Mouse (Mus musculus) adrenal gland, postnatal 36 days (tissue): Measurements from ENCODE around the gene Ece1. TPM values are rescaled to one million over a fixed set of nuclear protein-coding genes. Genes with fewer than 3 reads are reported as not detected.

Experiments
- total RNA-seq, 2 experiments: library from RNA; stranded (reverse); gene quantifications; 2 replicates each; pipeline ENCODE4 v1.2.3; 2021

Ece1 gene
- total RNA-seq, 2 experiments from 2014 or later, result 256 to 280 TPM

Other genes starting within 250 kb of the Ece1 start
- gene Rap1gap, start 197.5 kb upstream of the Ece1 start, total RNA-seq, result 100 to 1,000 TPM; 102 to 123 TPM
- gene Alpl, start 65.9 kb upstream of the Ece1 start, total RNA-seq, result 10 to 100 TPM in 1 of 2 experiments, 1 to 10 TPM in 1; 4.4 to 55.1 TPM
- gene Eif4g3, start 130.8 kb downstream of the Ece1 start, total RNA-seq, result 100 to 1,000 TPM in 1 of 2 experiments, 10 to 100 TPM in 1; 81.8 to 111 TPM